Comparison of ENCODE assay signal across 8 mouse cellular contexts in genomic region chr7:119744321-119744720, GRCm38 (mm10). TPM values are rescaled to one million over a fixed set of nuclear protein-coding genes. Genes with fewer than 3 reads are reported as not detected.
A peak's percentile ranks its signal among the peaks of the same experiment; 100 is the strongest.
DNase-seq lines count a peak whose midpoint lies in the region; ATAC-seq lines count a peak whose summit lies in the region.

No protein-coding gene starts in this region.

- H3K9ac ChIP-seq in lung, embryonic 15.5 days, result no peak overlapping the region
- H3K9ac ChIP-seq in hindbrain, embryonic 16.5 days (ENCODE audit: low read depth, low read length), result peak overlapping the region; percentile 41; the same call in 1 of the 2 replicates

- no peaks in the 10 kb centered on the region for H3K9me3 ChIP-seq in lung, embryonic 15.5 days
- H3K9me3 ChIP-seq in hindbrain, embryonic 16.5 days (ENCODE audit: control insufficient read depth, low read length), result no peaks in the 10 kb centered on the region

- no peaks in the 10 kb centered on the region for H3K36me3 ChIP-seq in lung, embryonic 15.5 days
- no peaks in the 10 kb centered on the region for H3K36me3 ChIP-seq in hindbrain, embryonic 16.5 days (ENCODE audit: control insufficient read depth, insufficient read depth, low read length)

- H3K4me3 ChIP-seq in lung, embryonic 15.5 days, result peak overlapping the region; percentile 17; the same call in 1 of the 2 replicates
- no peak overlapping the region for H3K4me3 ChIP-seq in hindbrain, embryonic 16.5 days (ENCODE audit: low read length)

- peak overlapping the region; percentile 43 for H3K4me2 ChIP-seq in lung, embryonic 15.5 days
- H3K4me2 ChIP-seq in hindbrain, embryonic 16.5 days (ENCODE audit: low read length), result peak overlapping the region; percentile 43

- 6% methylated on average over 34 of the region's 34 CpGs for WGBS in lung, embryonic 15.5 days
- WGBS in hindbrain, embryonic 16.5 days, result 7% methylated on average over 28 of the region's 34 CpGs

- H3K4me1 ChIP-seq in lung, embryonic 15.5 days, result peaks cover 5% of the 10 kb centered on the region; the same call in 1 of the 2 replicates
- peaks cover 3% of the 10 kb centered on the region; the same call in 1 of the 2 replicates for H3K4me1 ChIP-seq in hindbrain, embryonic 16.5 days (ENCODE audit: control insufficient read depth, insufficient read depth, low read depth, low read length)

- no peak overlapping the region for H3K27ac ChIP-seq in lung, embryonic 15.5 days
- H3K27ac ChIP-seq in hindbrain, embryonic 16.5 days (ENCODE audit: low read depth, low read length), result no peak overlapping the region

- H3K27me3 ChIP-seq in lung, embryonic 15.5 days, result no peaks in the 10 kb centered on the region
- H3K27me3 ChIP-seq in hindbrain, embryonic 16.5 days (replicated peaks; ENCODE audit: control insufficient read depth, insufficient read depth, low read length), result no peaks in the 10 kb centered on the region

- DNase-seq in lung, postnatal 14 days, result no peak
- DNase-seq in embryo, embryonic 10 days (ENCODE audit: low spot score), result peak; percentile 20
- peak; percentile 51 for DNase-seq in thymus, postnatal 4 days
- DNase-seq in urinary bladder, postnatal 4 days (ENCODE audit: low spot score in 2 of 2), result no peak
- DNase-seq in layer of hippocampus, adult 11-12 months (ENCODE audit: low spot score), result no peak

- no peak for ATAC-seq in lung, embryonic 15.5 days (ENCODE audit: borderline replicate concordance, extremely low read depth, low FRiP score, low TSS enrichment)
- no peak for ATAC-seq in hindbrain, embryonic 16.5 days
- peak; percentile 94 for ATAC-seq in megakaryocyte progenitor cell, adult 5-6 weeks (replicated peaks; ENCODE audit: poor library complexity)

RNA-seq across cellular contexts. Expression of gene Acsm3, which starts 16.4 kb away (rescaled TPM):
- polyA plus RNA-seq in lung, embryonic 15.5 days (2015; fragmentation: Nextera tagmentation; extraction: Ambion mirVana), result 0.15 and 0.29 TPM in 2 replicates
- polyA plus RNA-seq in hindbrain, embryonic 16.5 days (2015; fragmentation: Nextera tagmentation; extraction: Ambion mirVana), result not detected in 2 replicates
- total RNA-seq in megakaryocyte progenitor cell, adult 5-6 weeks (2015), result not detected in 2 replicates
- total RNA-seq in megakaryocyte progenitor cell, adult 5-6 weeks (2017), result not detected in 2 replicates

RNA-seq across cellular contexts. Expression of gene Thumpd1, which starts 23.7 kb away (rescaled TPM):
- polyA plus RNA-seq in lung, embryonic 15.5 days (2015; fragmentation: Nextera tagmentation; extraction: Ambion mirVana), result 70.1 and 72.0 TPM in 2 replicates
- 75.4 and 78.4 TPM in 2 replicates for polyA plus RNA-seq in hindbrain, embryonic 16.5 days (2015; fragmentation: Nextera tagmentation; extraction: Ambion mirVana)
- 40.7 and 42.7 TPM in 2 replicates for total RNA-seq in megakaryocyte progenitor cell, adult 5-6 weeks (2015)
- total RNA-seq in megakaryocyte progenitor cell, adult 5-6 weeks (2017), result 107 and 127 TPM in 2 replicates

RNA-seq across cellular contexts. Expression of gene Rexo5, which starts 49.5 kb away (rescaled TPM):
- polyA plus RNA-seq in lung, embryonic 15.5 days (2015; fragmentation: Nextera tagmentation; extraction: Ambion mirVana), result 22.8 and 23.9 TPM in 2 replicates
- 9.9 and 13.9 TPM in 2 replicates for polyA plus RNA-seq in hindbrain, embryonic 16.5 days (2015; fragmentation: Nextera tagmentation; extraction: Ambion mirVana)
- total RNA-seq in megakaryocyte progenitor cell, adult 5-6 weeks (2015), result 27.5 and 50.9 TPM in 2 replicates
- 25.4 and 47.8 TPM in 2 replicates for total RNA-seq in megakaryocyte progenitor cell, adult 5-6 weeks (2017)

RNA-seq across cellular contexts. Expression of gene Eri2, which starts 49.5 kb away (rescaled TPM):
- polyA plus RNA-seq in lung, embryonic 15.5 days (2015; fragmentation: Nextera tagmentation; extraction: Ambion mirVana), result 26.3 and 26.7 TPM in 2 replicates
- 14.8 and 15.0 TPM in 2 replicates for polyA plus RNA-seq in hindbrain, embryonic 16.5 days (2015; fragmentation: Nextera tagmentation; extraction: Ambion mirVana)
- total RNA-seq in megakaryocyte progenitor cell, adult 5-6 weeks (2015), result 15.1 and 20.5 TPM in 2 replicates
- 12.7 and 14.6 TPM in 2 replicates for total RNA-seq in megakaryocyte progenitor cell, adult 5-6 weeks (2017)

RNA-seq across cellular contexts. Expression of gene Acsm4, which starts 54.5 kb away (rescaled TPM):
- 0.09 TPM in 1 of 2 replicates, not detected in the other for polyA plus RNA-seq in lung, embryonic 15.5 days (2015; fragmentation: Nextera tagmentation; extraction: Ambion mirVana)
- polyA plus RNA-seq in hindbrain, embryonic 16.5 days (2015; fragmentation: Nextera tagmentation; extraction: Ambion mirVana), result not detected in 2 replicates
- not detected in 2 replicates for total RNA-seq in megakaryocyte progenitor cell, adult 5-6 weeks (2015)
- not detected in 2 replicates for total RNA-seq in megakaryocyte progenitor cell, adult 5-6 weeks (2017)

Comparison
In these comparisons a context has a peak if more than half of its experiments do, and no peak if none do; other contexts are left out.
1. DNase-seq: peak in embryo, embryonic 10 days (single experiment) and thymus, postnatal 4 days (single experiment); none in lung, postnatal 14 days (single experiment), urinary bladder, postnatal 4 days (0 of 2) and layer of hippocampus, adult 11-12 months (single experiment).